Mouse (Mus musculus) leukemia stem cell, adult 10-12 weeks (primary cell): ENCODE results near the gene Wdr24. TPM values are rescaled to one million over a fixed set of nuclear protein-coding genes. Genes with fewer than 3 reads are reported as not detected.

Source experiments
- polyA plus RNA-seq: library from polyadenylated mRNA; stranded (reverse); fragments of >175 nt; gene quantifications from 2 replicates; pipeline ENCODE4 v1.2.3, GENCODE M21; 2012; ENCODE audit warnings: low replicate concordance

Gene Wdr24
- 2.6 and 13.2 TPM in 2 replicates for polyA plus RNA-seq

DNA sequence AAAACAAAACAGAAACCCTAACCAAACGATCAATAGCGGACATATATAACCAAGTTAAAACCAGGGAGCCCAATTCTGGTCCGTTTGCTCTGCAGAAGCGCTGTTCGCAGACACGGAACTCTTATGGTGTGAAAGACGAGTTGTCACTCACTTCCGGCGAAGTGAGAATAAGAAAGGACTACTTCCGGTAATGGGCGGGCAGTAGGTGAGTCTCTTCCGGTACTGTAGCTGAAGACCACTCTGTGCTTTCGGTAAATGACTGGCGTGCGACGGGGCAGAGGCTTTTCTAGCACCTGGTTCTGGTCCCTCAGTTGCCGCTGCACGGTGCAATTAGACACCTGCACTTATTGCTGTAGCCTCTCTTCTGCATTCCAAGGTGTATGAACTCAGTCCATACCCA, at the start of gene Wdr24:
Wdr24 (plus strand) TSS at position 176 of the 400 bp plus-strand sequence.

DNA sequence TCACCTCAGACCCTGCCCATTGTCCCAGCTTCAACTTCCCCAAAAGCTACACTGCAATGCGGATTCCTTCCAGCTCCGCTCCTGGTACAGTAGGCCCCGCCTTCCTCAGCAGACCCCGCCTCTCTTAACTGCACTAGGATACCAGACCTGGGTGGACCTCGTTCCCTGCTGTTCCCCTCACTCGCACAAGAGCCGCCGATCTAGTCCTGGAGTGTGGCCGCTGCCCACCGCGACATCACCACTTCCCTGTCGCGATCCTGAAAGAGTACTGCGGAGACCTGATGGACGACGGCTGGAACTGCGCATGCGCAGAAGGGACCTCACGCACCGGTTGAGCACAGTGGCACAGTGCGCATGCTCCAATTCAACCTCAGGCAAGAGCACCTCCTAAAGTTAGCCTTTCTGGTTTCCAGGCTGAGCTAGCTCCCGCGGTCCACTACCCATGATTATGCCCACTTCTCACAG, 38.1 kb upstream of the Wdr24 start, which contains the start of gene Haghl:
Haghl (minus strand) TSS at position 393 of the 465 bp plus-strand sequence.

DNA sequence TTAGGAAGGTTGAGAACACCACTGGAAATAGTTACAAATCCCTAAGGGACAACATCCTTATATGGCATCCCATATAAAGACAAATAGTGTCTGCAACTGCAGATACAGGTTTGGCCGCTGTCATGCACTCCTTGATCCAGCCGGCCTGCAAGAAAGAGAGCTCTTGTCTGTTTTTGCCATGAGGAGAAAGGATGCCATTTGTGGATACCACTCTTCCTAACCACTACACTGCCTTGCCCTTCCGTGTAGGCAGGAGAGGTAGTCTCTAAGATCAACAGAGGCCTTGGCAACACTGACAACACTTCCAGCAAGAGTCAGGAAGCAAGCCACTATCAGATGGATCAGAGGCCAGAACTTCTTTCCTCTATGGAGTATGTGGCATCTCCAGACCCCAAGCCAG, 37.1 kb upstream of the Wdr24 start, which contains the start of gene Ccdc78:
Ccdc78 (plus strand) TSS at position 301 of the 400 bp plus-strand sequence.

DNA sequence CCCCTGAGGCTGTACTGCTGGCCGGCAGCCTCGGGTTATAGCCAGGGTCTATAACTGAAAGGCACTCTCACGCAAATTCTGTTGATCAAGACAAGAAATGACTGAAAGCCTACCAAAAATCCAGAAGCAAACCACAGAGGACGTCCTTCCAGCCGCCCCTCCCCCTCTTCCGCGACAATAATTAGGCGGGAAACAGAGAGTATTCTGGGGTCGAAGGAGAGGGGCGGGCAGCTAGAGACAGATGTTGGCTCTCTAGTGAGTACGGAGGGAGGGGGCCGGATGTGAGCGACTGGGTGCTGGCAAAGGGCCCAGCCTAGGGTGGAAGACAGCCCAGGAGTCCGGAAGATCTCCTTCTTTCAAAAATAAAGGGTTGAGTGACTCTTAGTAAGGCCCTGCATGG, 30.8 kb upstream of the Wdr24 start, which contains the start of gene Fam173a:
Fam173a (minus strand) TSS at position 287 of the 400 bp plus-strand sequence.

DNA sequence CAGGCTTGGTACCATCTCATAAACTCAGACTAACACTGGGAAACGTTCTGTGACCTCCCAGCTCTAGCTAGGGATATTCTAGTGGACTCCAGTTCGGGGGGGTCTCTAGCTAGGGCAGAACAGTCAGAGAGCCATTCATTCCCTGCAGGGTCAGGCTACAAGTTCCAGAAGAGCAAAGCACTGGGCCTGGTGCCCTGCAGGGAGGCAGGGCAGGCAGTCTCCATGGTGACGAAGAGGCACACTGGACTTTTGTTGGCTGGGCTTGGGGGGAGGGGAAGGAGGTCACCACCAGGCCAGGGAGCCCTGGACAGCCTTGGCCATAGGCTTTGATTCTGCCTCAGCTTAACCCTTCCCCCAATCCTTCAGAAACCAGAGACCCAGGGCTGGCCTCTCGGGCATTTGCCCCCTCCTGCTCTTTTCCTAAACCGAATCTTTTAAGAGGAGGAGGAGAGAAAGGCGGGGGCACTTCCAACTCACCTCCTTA, 27.8 kb upstream of the Wdr24 start, which contains the start of gene AC134908.4:
AC134908.4 (minus strand) TSS at position 51 of the 484 bp plus-strand sequence.

DNA sequence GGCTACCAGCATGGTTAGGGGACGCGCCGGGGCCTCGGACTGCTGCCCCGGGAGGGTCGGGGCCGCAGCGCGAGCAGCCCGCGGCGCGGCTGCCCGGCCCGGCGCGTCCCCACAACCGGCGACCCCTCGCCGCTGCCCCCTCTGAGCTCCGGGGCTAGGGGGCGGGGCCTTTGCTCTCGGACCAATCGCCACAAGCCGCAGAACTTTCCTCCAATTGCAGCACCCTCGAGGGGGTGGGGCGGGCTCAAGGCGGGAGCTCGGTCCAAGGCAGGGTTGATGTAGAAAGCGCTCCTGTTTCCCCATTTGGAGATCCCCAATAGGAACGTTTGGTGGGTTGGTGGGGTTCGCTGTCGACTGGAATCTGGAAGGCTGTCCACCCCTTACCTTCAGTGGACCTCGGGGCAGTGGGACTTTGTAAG, 26.5 kb upstream of the Wdr24 start, which contains the start of gene Metrn:
Metrn (minus strand) TSS at position 186 of the 419 bp plus-strand sequence.

DNA sequence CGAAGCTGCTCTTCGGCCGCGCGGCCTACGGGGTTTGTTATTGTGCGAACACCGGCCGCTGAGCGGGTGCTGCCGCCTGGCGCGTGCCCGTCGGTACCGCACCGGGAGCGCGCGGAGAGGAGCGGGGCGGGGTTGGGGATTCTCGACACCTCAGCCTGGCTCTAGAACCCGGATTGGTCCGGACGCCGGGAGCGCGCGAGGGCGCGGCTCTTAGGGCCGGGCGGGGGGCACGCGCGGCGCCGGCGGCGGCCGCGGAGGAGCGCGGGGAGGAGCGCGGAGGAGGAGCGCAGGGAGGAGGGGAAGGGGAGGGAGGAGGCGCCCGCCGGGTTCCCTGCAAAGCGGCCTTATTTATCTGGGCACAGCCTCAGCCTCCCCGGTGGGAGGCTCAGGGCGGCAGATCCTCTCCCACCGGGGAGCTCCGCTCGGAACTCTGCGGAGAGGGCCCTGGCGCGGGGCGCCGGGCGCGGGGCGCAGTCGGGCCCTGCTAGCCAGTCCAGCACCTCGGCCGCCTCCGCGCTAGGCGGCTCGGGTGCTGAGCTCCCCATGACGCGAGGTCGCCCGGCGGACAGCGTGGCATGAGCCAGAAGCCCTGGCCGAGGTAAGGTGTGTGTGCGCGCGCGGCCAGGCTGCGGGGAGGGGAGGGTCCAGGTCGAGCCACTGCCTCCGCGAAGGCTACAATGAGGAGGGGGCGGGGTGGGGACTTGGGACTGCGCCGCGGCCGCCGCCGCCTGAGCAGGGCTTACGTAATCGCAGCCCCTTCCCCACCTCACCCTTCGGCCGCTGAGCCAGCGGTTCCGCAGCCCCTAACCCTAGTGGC, 14.4 kb upstream of the Wdr24 start, which contains the start of gene Fbxl16:
Fbxl16 (plus strand) TSS at position 297 of the 817 bp plus-strand sequence.

DNA sequence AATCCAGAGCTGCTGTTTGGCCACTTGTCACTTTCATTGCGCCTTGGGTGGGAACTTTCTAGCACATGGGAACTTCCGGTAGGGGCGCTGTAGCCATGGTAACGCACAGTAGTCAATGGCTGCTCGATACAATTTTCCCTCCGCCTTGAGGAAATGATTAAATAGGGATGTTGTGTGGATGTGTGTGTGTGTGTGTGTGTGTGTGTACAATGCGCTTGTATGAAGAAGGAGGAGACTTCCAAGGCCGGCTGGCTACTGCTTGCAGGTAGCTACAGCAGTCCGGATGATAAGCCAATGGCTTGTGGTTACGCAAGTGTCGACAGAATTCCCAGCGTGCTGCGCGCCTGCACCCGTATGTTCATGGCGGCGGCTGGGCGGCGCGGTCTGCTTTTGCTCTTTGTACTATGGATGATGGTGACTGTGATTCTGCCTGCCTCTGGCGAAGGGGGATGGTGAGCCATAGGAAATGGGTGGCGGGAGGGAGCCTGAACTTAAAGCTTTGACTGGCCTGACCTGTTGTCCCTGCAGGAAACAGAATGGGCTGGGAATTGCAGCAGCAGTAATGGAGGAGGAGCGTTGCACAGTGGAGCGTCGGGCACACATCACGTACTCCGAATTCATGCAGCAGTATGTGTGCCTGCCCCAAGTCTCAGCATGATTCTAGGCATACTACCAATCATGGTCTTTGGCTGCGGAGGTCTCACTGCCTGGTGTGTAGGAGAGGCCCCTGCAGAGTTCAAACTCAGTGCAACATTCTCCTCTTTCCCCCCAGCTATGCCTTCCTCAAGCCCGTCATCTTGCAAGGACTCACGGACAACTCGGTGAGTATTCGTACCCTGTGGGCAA, 5.5 kb downstream of the Wdr24 start, which contains the start of gene Jmjd8:
Jmjd8 (plus strand) TSS at position 156 of the 846 bp plus-strand sequence.

DNA sequence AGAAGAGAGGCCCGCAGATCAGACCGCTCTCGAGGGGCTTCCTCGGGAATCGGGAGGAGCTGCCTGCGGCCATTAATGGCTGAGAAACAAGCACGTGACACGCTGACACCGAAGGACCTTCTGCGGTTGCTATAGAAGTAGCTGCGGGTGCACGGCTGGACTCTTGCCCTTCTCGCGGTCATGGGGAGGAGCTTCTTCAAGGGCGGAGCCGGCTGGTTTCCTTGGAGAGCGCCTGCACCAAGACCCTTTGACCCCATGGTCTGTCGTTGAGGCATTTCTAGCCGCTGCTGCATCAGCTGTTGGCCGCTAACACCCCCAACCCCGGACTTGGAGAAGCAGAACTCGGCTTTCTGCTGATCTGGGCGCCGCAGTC, 9.8 kb downstream of the Wdr24 start, which contains the start of gene Stub1:
Stub1 (minus strand) TSS at position 114 of the 373 bp plus-strand sequence.

DNA sequence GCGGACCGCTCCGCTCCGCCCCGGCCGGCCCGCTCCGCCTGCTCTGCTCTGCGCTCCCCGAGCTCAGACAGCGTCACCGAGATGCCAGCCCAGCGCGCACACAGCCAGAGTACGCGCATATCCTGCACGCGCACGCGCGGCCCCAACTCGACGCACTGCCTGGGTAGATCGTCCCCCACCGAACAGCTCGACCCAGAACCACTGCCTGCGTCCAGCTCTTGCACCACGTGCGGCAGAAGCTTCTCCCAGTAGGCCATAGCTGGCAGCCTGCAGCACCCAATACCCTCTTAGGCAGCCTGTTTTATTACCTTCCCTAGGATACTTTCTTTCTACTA, 13.6 kb downstream of the Wdr24 start, which contains the start of gene Rhbdl1:
Rhbdl1 (minus strand) TSS at position 220 of the 335 bp plus-strand sequence.

DNA sequence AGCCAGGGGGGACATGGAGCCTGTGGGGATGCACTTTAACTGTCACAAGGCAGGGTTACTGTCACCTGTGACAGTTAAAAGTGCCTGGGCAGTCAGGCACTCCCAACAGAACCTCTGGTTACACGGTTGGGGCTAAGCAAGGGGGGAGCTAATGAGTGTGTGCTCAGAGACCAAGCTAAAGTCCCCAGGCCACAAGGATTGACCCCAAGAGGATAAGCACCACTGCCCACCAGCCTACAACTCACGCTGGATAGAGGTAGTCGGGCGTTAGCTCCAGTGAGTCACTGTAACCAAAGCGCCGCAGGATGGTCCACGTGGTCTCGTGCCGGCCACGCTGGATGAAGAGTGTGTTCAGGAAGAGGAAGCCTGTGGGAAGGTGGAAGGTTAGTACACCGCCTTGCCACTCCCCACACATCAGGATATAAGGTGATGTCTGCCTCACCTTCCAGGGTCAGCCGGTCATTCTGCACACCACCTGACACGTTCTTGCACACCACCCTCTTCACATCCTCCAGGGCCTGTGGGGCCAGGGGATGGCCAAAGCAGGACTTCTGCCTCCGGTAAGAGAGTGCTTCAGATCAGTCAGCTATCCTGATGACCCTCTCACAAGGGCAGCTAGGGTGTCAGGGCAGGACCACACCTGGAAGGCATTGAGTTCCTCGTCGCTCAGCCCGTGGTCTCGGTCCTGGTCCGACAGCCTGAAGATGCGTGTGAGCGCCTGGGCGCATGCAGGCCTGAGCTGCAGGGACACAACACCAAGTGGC, 17.9 kb downstream of the Wdr24 start, which contains the start of gene Gm20683:
Gm20683 (minus strand) TSS at position 647 of the 764 bp plus-strand sequence.

DNA sequence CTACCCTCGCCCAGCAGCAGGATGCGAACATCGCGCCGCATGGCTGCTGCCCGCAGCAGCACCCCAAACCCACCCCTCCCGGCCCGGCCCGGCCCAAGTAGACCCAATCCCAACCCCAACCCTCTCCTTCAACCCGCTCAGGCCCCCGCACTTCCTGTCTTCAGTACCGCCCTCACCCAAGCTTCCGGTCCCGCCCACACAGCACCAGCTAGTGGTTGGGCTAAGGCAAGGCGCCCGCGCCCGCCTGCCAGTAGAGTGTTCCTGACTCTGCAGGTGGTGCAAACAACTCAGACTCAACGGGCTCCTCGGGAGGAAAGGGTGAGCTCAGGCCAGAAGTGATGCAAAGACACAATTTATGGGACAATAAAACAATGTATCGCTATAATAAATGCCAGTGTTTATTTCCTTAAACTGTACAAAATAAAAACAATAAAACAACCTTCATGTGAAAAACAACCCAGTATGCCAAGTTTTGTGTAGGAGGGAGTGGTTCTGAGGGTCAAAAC, 21.0 kb downstream of the Wdr24 start, which contains the start of gene Rhot2:
Rhot2 (minus strand) TSS at position 456 of the 506 bp plus-strand sequence.

DNA sequence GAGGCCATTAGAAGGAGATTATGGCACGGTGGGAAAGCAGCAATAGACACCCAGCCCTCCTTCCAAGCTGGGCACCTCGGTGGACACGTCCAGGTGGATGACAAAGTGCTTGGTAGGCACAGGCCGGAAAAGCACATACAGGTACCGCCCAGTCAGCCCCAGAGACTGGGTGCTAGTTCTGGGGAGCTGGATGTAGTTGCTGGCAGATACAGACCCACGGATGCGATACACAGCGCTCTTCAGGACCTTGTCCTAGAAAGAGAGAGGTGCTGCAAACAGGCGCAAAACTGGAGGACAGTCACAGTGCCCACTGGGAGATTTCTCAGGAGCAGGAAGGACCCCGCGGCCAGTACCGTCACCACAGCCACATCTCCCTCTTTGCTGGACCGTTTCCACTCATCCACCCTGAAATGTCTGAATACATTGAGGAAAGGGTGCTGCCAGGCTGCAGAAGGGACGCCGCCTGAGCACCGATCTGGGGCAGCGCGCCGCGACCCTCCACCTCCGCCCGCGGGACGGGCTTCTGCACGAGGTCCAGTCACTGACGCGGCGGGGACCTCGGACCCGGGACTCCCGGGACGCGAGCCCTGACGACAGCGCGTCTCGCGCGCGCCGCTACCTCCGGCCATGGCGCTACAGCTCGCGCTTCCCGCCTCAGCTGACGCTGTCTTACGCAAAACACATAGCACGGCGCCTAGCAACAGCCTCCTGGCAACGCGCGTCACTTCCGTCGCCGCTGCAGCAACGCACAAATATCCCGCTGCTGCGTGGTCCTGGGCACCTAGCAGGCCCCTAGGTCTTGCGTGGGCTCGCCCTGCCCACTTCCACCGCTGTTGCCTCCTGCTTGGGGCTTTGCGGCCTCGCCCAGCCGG, 37.6 kb downstream of the Wdr24 start, which contains the start of gene Wdr90:
Wdr90 (minus strand) TSS at position 670 of the 872 bp plus-strand sequence.

DNA sequence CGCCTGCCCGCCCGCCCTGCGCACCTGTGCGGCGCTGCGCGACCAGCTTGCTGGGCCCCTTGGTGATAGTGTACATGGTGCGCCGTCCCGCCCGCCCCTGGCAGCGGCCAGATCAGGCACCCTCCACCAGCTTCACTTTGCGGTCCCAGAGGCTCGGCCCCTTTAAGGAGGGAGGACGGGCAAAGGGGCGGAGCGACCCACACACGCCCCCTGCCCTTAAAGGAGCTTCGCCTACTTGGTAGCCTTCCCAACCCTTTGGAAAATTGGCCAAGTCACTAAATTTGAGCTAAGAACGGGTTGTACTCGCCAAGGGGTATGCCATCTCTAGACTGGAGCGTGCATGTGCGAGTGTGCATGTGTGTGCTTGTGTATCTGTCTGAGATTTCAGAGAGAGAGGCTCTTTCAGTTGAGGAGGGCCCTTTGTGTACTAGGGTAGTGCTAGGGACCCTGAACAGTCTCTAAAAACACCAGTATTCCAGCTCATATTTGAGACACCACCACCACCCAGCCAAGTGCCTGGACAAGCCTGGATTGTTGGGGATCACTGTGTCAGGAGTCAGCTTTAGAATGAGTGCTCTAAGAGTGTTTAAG, 45.3 kb downstream of the Wdr24 start, which contains the start of gene Mcrip2:
Mcrip2 (minus strand) TSS at position 164 of the 591 bp plus-strand sequence.

DNA sequence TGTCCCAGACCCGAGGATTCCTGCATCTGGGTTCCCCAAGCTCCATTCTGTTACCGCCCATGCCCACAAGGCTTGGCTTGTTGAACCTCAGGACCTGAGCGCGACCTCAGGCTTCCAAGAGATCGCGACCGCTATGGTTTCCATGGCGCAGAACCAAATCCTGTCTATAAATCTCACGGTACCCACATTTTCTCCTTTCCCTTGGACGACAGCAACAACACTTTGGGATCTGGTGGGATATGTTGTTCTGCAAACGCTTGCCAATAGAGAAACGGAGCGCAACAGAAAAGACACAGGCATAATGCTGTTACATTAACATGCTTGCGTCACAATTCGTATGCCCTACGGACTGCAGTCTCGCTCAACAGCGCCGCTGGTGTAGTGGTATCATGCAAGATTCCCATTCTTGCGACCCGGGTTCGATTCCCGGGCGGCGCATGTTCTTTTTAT, 51.3 kb downstream of the Wdr24 start, which contains the start of gene Mettl26:
Mettl26 (plus strand) TSS at position 354 of the 450 bp plus-strand sequence.

